Mouse (Mus musculus) lung, adult 18-20 months (tissue): Measurements from ENCODE around the gene Wdfy2.
"Not testable (repeated sequence)": the region's sequence is repeated elsewhere in the genome, so short reads cannot be mapped to it uniquely, and the experiment has no call there.

Source experiments
- DNase-seq, 2 experiments: peaks; one replicate each; pipeline ENCODE4 v3.0.0; 2022; ENCODE audit warnings: mixed read lengths in 2 of 2

Gene Wdfy2

DNA sequence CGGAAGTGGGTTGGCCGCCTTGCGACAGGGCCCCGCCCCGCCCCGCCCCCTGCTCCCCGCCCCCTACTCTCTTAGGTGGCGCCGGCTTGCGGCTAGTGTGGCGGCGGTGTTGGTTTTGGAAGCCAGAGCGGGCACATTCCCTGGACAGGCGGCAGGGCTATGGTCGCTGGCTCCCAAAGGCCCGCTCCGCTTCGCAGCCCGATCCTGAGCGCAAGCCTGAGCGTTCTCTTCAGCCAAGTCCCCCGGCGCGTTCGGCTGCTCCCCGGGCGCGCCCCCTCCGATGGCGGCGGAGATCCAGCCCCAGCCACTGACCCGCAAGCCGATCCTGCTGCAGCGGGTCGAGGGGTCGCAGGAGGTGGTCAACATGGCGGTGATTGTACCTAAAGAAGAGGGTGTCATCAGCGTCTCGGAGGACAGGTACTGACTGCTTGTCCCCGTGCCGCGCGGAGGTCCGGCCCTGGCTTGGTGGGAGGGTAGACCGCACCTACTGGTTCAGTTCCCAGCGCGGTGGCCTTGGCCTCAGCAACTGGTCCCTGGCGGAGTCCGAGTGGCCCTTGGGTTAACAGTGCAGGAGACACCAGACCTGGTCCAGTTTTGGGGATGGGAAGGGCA is at the start of gene Wdfy2:
Gene Wdfy2, plus strand, starts transcription at position 38 of the 612 bp plus-strand sequence.
- peak; percentile 62 for DNase-seq

- DNase-seq = no peak
These were observed 48.2 kb upstream of the Wdfy2 start for GRCm38 (mm10) chr14:62789282-62789681.

DNA sequence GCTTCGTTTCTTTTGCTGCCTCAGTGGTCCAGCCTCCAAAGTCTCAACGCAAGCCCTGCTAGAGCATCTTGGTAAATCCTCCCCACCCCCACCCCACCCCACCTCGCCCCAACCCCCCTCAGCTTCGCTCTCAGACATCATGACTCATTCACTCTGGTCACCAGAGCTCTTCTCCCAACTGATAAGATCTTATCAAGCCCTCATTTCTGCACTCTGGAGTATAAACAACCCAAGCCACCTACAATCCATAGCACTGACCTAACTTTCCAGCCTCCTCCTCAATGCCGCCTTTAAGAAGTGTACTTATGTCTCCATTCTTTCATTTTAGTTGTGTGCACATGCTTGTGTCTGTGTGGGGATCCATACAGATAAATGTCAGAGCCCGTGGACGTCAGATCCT is 41.8 kb upstream of the Wdfy2 start:
- no peak for DNase-seq

- peak; percentile 29 to 57 for DNase-seq
These were observed 38.8 kb upstream of the Wdfy2 start for GRCm38 (mm10) chr14:62798608-62799101.

- no peak for DNase-seq
These were observed 36.7 kb upstream of the Wdfy2 start for GRCm38 (mm10) chr14:62800791-62801190.

- DNase-seq = no peak
These were observed 34.3 kb upstream of the Wdfy2 start for GRCm38 (mm10) chr14:62803204-62803603.

- no peak for DNase-seq
These were observed 30.6 kb upstream of the Wdfy2 start for GRCm38 (mm10) chr14:62806921-62807320.

GRCm38 (mm10) chr14:62808661-62809523 is 28.6 kb upstream of the Wdfy2 start:
- DNase-seq = peak; percentile 34 to 37

GRCm38 (mm10) chr14:62812765-62813164 is 24.7 kb upstream of the Wdfy2 start:
- no peak for DNase-seq

DNA sequence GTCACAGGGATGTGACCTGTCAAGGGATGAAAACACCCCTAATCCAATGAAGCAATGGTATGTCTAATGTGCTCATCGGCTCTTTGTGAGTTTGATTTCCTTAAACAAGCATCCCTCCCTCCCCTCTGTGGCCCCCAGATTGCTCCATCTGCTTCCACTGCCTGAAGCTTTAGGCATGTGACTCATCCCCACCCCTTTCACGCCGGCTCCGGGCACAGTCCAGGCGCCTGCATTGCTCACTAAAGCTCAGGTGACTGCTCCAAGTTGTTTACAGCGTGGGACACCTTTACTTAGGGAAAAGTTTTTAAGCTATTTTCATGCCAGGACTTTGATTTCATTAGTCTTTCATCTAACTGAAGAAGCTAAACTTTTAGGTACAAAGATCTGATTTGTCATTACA is 22.9 kb upstream of the Wdfy2 start:
- DNase-seq = no peak

DNA sequence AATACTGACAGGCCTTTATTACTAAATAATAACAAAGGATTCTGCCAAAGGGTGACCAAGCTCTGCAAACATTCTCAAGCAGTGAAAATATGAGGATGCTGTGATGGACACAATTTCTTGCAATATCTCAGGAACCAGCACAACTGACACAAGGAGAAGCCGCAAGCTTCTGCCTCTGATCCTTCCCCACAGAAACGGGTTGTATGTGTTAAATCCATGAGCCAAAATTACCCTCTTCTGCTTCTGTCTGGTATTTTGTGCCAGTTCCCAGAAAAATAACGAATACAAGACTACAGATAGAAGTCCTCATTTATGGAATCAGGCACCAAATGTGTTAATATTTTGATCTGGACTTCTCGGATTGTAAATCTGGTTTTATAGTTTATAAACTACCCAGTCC is 20.7 kb upstream of the Wdfy2 start:
- DNase-seq = no peak

DNA sequence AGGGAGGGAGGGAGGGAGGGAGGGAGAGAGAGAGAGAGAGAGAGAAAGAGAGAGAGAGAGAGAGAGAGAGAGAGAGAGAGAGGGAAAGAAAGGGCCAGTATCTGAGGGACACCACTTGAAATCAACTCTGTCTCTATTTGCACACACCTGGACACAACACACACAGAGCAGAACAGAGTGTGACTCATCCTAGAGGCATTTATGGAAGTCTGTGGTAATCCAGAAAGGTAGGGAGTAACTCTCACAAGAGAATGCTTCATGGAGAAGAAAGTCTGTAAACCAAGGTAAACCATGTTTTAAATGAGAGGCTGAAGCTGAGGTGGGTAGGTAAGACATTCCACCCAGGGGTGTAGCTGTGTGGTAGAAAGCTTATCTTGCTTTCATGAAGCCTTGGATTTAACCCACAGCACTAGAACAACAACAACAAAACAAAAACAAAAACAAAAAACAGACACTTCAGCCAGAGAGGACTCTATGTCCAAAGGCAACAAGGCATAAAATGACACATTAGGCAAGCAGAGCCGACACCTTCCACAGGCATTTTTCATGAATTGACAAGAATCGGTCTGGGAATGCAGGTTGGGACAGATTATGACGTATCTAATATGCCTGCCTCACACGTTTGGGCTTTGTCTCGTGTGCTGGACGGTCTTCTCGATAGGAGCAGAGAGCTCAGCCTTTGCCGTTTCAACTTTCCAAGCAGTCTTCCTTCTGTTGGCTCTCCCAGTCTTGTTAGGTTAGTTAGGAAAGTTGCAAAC is 11.7 kb upstream of the Wdfy2 start:
- DNase-seq = no peak

GRCm38 (mm10) chr14:62829291-62829690 is 8.2 kb upstream of the Wdfy2 start:
- no peak for DNase-seq

GRCm38 (mm10) chr14:62831691-62832275 is 5.7 kb upstream of the Wdfy2 start:
- no peak for DNase-seq

DNA sequence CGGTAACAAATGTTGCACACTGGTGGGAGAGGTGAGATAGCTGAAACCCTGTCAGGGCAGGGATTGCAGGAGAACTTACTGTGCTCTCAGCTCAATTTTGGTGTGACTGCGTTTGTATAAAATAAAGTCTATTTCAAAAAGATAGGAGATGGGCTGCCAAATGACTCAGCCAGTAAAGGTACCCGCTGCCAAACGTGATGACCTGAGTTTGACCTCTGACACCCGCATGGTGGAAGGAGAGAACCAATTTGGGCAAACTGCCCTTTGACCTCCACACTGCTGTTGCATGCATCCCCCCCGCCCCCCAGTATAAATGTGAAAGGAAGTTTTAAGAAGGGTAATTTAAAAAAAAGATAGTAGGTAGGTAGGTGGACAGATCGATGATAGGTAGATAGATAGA is 4.4 kb upstream of the Wdfy2 start:
- no peak for DNase-seq

DNA sequence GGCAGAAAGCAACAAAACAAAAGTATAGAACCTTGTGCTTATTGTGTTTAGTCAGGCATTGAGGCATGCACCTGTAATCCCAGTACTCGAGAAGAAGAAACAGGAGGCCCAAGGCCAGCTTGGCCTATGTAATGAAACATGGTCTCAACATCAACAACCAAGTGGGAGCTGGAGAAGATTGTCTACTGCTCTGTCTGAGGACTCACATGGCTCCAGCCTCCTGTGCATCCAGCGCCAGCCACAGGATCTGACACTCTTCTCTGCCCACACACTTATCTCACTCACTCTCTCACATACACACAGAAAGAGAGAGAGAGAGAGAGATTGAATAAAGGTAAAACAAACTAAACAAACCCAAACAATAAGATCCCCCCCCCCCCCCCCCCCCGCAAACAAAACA is 3.9 kb upstream of the Wdfy2 start:
- DNase-seq = no peak

DNA sequence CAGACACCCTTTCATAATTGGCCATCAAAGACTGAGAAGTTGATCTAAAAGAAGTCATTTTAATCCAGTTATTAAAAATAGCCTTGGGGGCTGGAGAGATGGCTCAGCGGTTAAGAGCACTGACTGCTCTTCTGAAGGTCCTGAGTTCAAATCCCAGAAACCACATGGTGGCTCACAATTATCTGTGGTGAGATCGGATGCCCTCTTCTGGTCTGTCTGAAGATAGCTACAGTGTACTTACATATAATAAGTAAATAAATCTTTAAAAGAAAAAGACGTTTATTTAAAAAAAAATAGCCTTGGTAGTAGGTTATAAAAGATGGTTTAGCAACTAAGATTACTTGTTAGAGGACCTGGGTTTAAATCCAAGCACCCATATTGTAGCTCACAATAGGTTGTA is 1.7 kb upstream of the Wdfy2 start:
- DNase-seq = not testable (repeated sequence)

- DNase-seq = peak; percentile 99
These were observed 395 bp upstream of the Wdfy2 start for GRCm38 (mm10) chr14:62836926-62837640.

DNA sequence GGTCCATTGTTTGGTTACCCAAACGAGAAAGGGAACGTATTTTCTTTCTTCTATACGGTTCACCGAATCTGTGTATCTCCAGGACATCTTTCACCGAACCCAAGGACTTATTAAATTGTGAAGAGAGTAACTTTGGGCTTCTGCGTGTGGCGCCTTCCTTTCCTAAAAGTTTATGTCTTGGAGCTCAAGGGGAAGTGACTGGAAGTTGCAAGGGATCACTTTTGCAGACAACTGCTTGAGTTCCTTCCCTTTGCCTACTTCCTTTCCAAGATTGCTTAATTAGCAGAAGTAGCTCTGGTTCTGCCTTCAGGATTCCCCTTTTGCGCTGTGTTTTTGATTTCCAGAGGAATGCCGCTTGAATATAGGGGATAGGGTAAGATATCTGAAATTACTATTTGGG is 858 bp downstream of the Wdfy2 start:
- DNase-seq = no peak

DNA sequence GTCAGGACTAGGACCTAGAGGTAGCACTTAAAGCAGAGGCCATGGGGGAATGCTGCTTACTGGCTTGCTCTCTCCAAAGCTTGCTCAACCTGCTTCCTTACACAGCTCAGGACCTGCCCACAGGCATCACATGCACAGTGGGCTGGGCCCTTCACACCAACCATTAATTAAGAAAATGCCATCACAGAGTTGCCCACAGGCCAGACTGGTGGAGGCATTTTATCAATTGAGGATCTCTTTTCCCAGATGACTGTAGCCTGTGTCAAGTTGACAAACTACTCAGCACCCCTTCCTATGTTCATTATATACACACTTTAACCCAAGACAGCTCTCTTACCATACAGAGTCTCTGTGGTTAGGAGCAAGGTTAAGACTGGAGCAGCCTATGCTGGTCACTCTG is 4.2 kb downstream of the Wdfy2 start:
- DNase-seq = no peak

DNA sequence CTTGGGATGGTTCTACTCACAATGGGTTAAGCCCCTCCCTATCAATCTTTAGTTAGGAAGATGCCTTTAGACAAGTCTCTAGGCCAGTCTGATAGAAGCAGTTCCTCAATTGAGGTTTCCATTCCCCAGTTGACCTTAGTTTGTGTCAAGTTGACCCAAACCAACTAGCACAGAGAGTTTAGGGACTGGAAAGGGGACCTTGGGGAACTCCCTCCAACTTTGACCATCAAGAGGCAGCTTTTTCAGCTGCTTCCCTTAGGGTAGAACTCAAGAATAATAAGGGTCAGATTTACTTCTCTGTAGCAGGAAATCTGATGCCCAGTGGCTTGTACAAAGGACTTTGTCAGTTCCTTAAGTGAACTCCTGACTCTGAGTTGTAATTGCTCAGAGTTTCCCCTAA is 5.0 kb downstream of the Wdfy2 start:
- DNase-seq = no peak

GRCm38 (mm10) chr14:62842976-62843375 is 5.5 kb downstream of the Wdfy2 start:
- DNase-seq = no peak
